Mouse (Mus musculus): ENCODE measurements at regions not wholly inside any gene's neighbourhood (a gene's known extent, or its start where the extent isn't known, plus 50 kb on each side); places are given as distances from the start of the nearest gene placed in this dataset.

- H3K36me3 ChIP-seq (ENCODE audit: insufficient read depth), result no peaks in the 10 kb centered on the region
- H3K27me3 ChIP-seq (ENCODE audit: insufficient read depth, low read length), result no peaks in the 10 kb centered on the region
- no peak for DNase-seq
- no peaks in the 10 kb centered on the region for H3K9me3 ChIP-seq (ENCODE audit: low read length)
- WGBS, result over 99% methylated on average over 4 of the region's 4 CpGs
- no peak for TF ChIP-seq CTCF (IDR thresholded peaks at IDR 0.05; ENCODE audit: low read depth)
- ATAC-seq, result no peak
- no peak overlapping the region for H3K4me3 ChIP-seq (ENCODE audit: low read depth, low read length)
- no peak overlapping the region for H3K27ac ChIP-seq (ENCODE audit: low read depth, low read length)
- H3K4me2 ChIP-seq (ENCODE audit: low read depth), result no peak overlapping the region
- no peaks in the 10 kb centered on the region for H3K4me1 ChIP-seq (ENCODE audit: insufficient read depth)
- no peak overlapping the region for H3K9ac ChIP-seq
These were observed 141.0 kb upstream of the Bcl6 start for GRCm38 (mm10) chr16:24129701-24130100.

- DNase-seq, result no peak
- TF ChIP-seq CTCF (IDR thresholded peaks at IDR 0.05; ENCODE audit: low read depth), result no peak
- no peaks in the 10 kb centered on the region for H3K4me1 ChIP-seq (ENCODE audit: insufficient read depth)
- no peak for ATAC-seq
- no peak overlapping the region for H3K4me3 ChIP-seq (ENCODE audit: low read depth, low read length)
- no peak overlapping the region for H3K27ac ChIP-seq (ENCODE audit: low read depth, low read length)
- H3K27me3 ChIP-seq (ENCODE audit: insufficient read depth, low read length), result no peaks in the 10 kb centered on the region
- no peak overlapping the region for H3K9ac ChIP-seq
- no peaks in the 10 kb centered on the region for H3K9me3 ChIP-seq (ENCODE audit: low read length)
- H3K36me3 ChIP-seq (ENCODE audit: insufficient read depth), result no peaks in the 10 kb centered on the region
- WGBS, result 54% methylated on average over 3 of the region's 3 CpGs
- H3K4me2 ChIP-seq (ENCODE audit: low read depth), result no peak overlapping the region
These were observed 139.9 kb upstream of the Bcl6 start for GRCm38 (mm10) chr16:24128566-24128965.

GRCm38 (mm10) chr16:24124766-24125165, 136.1 kb upstream of the Bcl6 start:
- ATAC-seq (no peak), DNase-seq (no peak)
- no peaks in the 10 kb centered on the region for H3K36me3 ChIP-seq (ENCODE audit: insufficient read depth)
- H3K4me1 ChIP-seq (ENCODE audit: insufficient read depth), result no peaks in the 10 kb centered on the region
- no peaks in the 10 kb centered on the region for H3K9me3 ChIP-seq (ENCODE audit: low read length)
- H3K27me3 ChIP-seq (ENCODE audit: insufficient read depth, low read length), result no peaks in the 10 kb centered on the region
- WGBS, result 87% methylated on average over 5 of the region's 5 CpGs
- no peak overlapping the region for H3K4me2 ChIP-seq (ENCODE audit: low read depth)
- H3K4me3 ChIP-seq (ENCODE audit: low read depth, low read length), result no peak overlapping the region
- no peak overlapping the region for H3K27ac ChIP-seq (ENCODE audit: low read depth, low read length)
- no peak for TF ChIP-seq CTCF (IDR thresholded peaks at IDR 0.05; ENCODE audit: low read depth)
- no peak overlapping the region for H3K9ac ChIP-seq

GRCm38 (mm10) chr16:24124083-24124482, 135.4 kb upstream of the Bcl6 start:
- H3K4me3 ChIP-seq (ENCODE audit: low read depth, low read length), result no peak overlapping the region
- DNase-seq (no peak), ATAC-seq (no peak)
- H3K27ac ChIP-seq (ENCODE audit: low read depth, low read length), result no peak overlapping the region
- no peak overlapping the region for H3K9ac ChIP-seq
- no peak for TF ChIP-seq CTCF (IDR thresholded peaks at IDR 0.05; ENCODE audit: low read depth)
- no peaks in the 10 kb centered on the region for H3K27me3 ChIP-seq (ENCODE audit: insufficient read depth, low read length)
- no peaks in the 10 kb centered on the region for H3K9me3 ChIP-seq (ENCODE audit: low read length)
- WGBS, result 88% methylated on average over 4 of the region's 4 CpGs
- no peaks in the 10 kb centered on the region for H3K36me3 ChIP-seq (ENCODE audit: insufficient read depth)
- no peaks in the 10 kb centered on the region for H3K4me1 ChIP-seq (ENCODE audit: insufficient read depth)
- H3K4me2 ChIP-seq (ENCODE audit: low read depth), result no peak overlapping the region

- ATAC-seq (no peak), DNase-seq (no peak)
- Histone ChIP-seq H3K9me3 (ENCODE audit: low read length) (no peaks in the 10 kb centered on the region), H3K4me3 (ENCODE audit: low read depth, low read length) (no peak overlapping the region), H3K36me3 (ENCODE audit: insufficient read depth) (no peaks in the 10 kb centered on the region), H3K4me2 (ENCODE audit: low read depth) (no peak overlapping the region), H3K4me1 (ENCODE audit: insufficient read depth) (no peaks in the 10 kb centered on the region), H3K9ac (no peak overlapping the region), H3K27me3 (ENCODE audit: insufficient read depth, low read length) (no peaks in the 10 kb centered on the region), H3K27ac (ENCODE audit: low read depth, low read length) (no peak overlapping the region)
- 89% methylated on average over 6 of the region's 6 CpGs for WGBS
- TF ChIP-seq CTCF (IDR thresholded peaks at IDR 0.05; ENCODE audit: low read depth), result no peak
These were observed 133.0 kb upstream of the Bcl6 start for GRCm38 (mm10) chr16:24121633-24122032.

- no peak for DNase-seq
- WGBS, result 52% methylated on average over 6 of the region's 6 CpGs
- no peak for TF ChIP-seq CTCF (IDR thresholded peaks at IDR 0.05; ENCODE audit: low read depth)
These were observed 132.2 kb upstream of the Bcl6 start for GRCm38 (mm10) chr16:24120836-24121235.

GRCm38 (mm10) chr16:24118487-24118886, 129.8 kb upstream of the Bcl6 start:
- no peak for TF ChIP-seq CTCF (IDR thresholded peaks at IDR 0.05; ENCODE audit: low read depth)
- no peaks in the 10 kb centered on the region for H3K27me3 ChIP-seq (ENCODE audit: insufficient read depth, low read length)
- no peak overlapping the region for H3K27ac ChIP-seq (ENCODE audit: low read depth, low read length)
- DNase-seq (no peak), ATAC-seq (no peak)
- H3K4me2 ChIP-seq (ENCODE audit: low read depth), result no peak overlapping the region
- no peaks in the 10 kb centered on the region for H3K9me3 ChIP-seq (ENCODE audit: low read length)
- no peaks in the 10 kb centered on the region for H3K4me1 ChIP-seq (ENCODE audit: insufficient read depth)
- WGBS, result 82% methylated on average over 2 of the region's 2 CpGs
- no peak overlapping the region for H3K4me3 ChIP-seq (ENCODE audit: low read depth, low read length)
- H3K9ac ChIP-seq, result no peak overlapping the region
- H3K36me3 ChIP-seq (ENCODE audit: insufficient read depth), result no peaks in the 10 kb centered on the region

More at GRCm38 (mm10) chr16:24120836-24121235, 132.2 kb upstream of the Bcl6 start:
- H3K4me2 ChIP-seq (ENCODE audit: low read depth), result no peak overlapping the region
- no peak for ATAC-seq
- no peaks in the 10 kb centered on the region for H3K27me3 ChIP-seq (ENCODE audit: insufficient read depth, low read length)
- H3K36me3 ChIP-seq (ENCODE audit: insufficient read depth), result no peaks in the 10 kb centered on the region
- H3K4me1 ChIP-seq (ENCODE audit: insufficient read depth), result no peaks in the 10 kb centered on the region
- no peaks in the 10 kb centered on the region for H3K9me3 ChIP-seq (ENCODE audit: low read length)
- H3K27ac ChIP-seq (ENCODE audit: low read depth, low read length), result no peak overlapping the region
- no peak overlapping the region for H3K4me3 ChIP-seq (ENCODE audit: low read depth, low read length)
- no peak overlapping the region for H3K9ac ChIP-seq

Measured in forebrain, postnatal 0 days (tissue).